ENCODE assay signal across 8 mouse cellular contexts in the genomic region with DNA sequence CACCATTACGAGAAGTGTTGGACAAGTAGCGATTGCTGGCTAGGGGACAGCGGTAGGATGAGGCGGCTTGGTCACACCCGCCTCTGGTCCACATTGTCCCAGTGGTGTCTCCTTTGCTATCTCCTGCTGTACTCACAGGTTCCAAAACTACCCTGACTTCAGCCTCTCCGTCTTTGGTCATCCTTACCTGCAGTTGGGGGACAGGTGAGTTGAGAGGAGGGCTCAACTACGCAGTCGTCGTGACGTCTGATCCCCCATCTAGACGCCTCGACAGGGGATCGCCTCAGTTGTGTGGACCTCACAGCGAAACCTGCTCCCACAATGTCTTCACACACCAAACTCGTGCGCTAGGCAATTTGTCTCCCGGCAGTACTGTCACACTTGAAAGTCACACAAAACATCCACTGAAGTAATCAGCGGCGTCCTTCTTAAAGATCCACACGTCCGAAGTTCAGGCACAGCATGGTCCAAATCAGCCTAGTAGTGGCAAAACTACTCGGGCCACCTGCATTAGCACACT. TPM values are rescaled to one million over a fixed set of nuclear protein-coding genes. Genes with fewer than 3 reads are reported as not detected.
DNase-seq lines count a peak whose midpoint lies in the region; ATAC-seq and TF ChIP-seq lines count a peak whose summit lies in the region.

No protein-coding gene starts in this region.

- H3K27ac ChIP-seq in forebrain, embryonic 11.5 days (ENCODE audit: low read depth, low read length): no peak overlapping the region
- H3K27ac ChIP-seq in intestine, embryonic 16.5 days (ENCODE audit: low read length): no peak overlapping the region
- no peak overlapping the region for H3K27ac ChIP-seq in neural tube, embryonic 13.5 days (replicated peaks)

- TF ChIP-seq CTCF in lung, adult 2 months (IDR thresholded peaks at IDR 0.05; ENCODE audit: insufficient read depth, low read length): no peak

- peaks cover 13% of the 10 kb centered on the region for H3K27me3 ChIP-seq in forebrain, embryonic 11.5 days (ENCODE audit: control insufficient read depth, insufficient read depth, low read length)
- H3K27me3 ChIP-seq in intestine, embryonic 16.5 days (replicated peaks; ENCODE audit: control insufficient read depth, insufficient read depth, low read length): 0 out of 2 replicates have a peak, but pooled peaks cover 2% of the 10 kb centered on the region
- H3K27me3 ChIP-seq in neural tube, embryonic 13.5 days: peaks cover 25% of the 10 kb centered on the region

- WGBS in lung, adult 2 months: 22% methylated on average over 22 of the region's 22 CpGs
- WGBS in forebrain, embryonic 11.5 days: 3% methylated on average over 22 of the region's 22 CpGs
- WGBS in intestine, embryonic 16.5 days: 9% methylated on average over 22 of the region's 22 CpGs
- WGBS in neural tube, embryonic 13.5 days: 3% methylated on average over 22 of the region's 22 CpGs

- H3K4me1 ChIP-seq in lung, adult 2 months (ENCODE audit: control insufficient read depth, insufficient read depth, low read length): peaks cover 3% of the 10 kb centered on the region; the same call in 1 of the 2 replicates
- 0 out of 2 replicates have a peak, but pooled peaks cover 7% of the 10 kb centered on the region for H3K4me1 ChIP-seq in forebrain, embryonic 11.5 days (replicated peaks; ENCODE audit: control insufficient read depth, insufficient read depth, low read length)
- peaks cover 9% of the 10 kb centered on the region for H3K4me1 ChIP-seq in intestine, embryonic 16.5 days (ENCODE audit: control insufficient read depth, insufficient read depth, low read length)
- peaks cover 23% of the 10 kb centered on the region for H3K4me1 ChIP-seq in neural tube, embryonic 13.5 days (replicated peaks)

- H3K9me3 ChIP-seq in forebrain, embryonic 11.5 days (ENCODE audit: control insufficient read depth, low read length): no peaks in the 10 kb centered on the region
- no peaks in the 10 kb centered on the region for H3K9me3 ChIP-seq in intestine, embryonic 16.5 days (ENCODE audit: control insufficient read depth, low read length)
- no peaks in the 10 kb centered on the region for H3K9me3 ChIP-seq in neural tube, embryonic 13.5 days

- no peak overlapping the region for H3K4me3 ChIP-seq in lung, adult 2 months (replicated peaks; ENCODE audit: extremely low read depth, low read depth, low read length)
- peak overlapping the region; percentile 34 for H3K4me3 ChIP-seq in forebrain, embryonic 11.5 days (ENCODE audit: low read depth, low read length)
- peak overlapping the region; percentile 50 for H3K4me3 ChIP-seq in intestine, embryonic 16.5 days (ENCODE audit: low read length)
- H3K4me3 ChIP-seq in neural tube, embryonic 13.5 days: peak overlapping the region; percentile 33

- ATAC-seq in forebrain, embryonic 11.5 days (replicated peaks; ENCODE audit: low FRiP score): no peak
- no peak for ATAC-seq in intestine, embryonic 16.5 days
- no peak; the same call in 1 of the 2 replicates for ATAC-seq in neural tube, embryonic 13.5 days (ENCODE audit: low read depth)

- DNase-seq in lung, adult 2 months: peak; percentile 28
- no peak for DNase-seq in lung, postnatal 25 days (ENCODE audit: low spot score)
- no peak for DNase-seq in forebrain, embryonic 11.5 days (ENCODE audit: low spot score)
- DNase-seq in cerebellum, postnatal 4 days (ENCODE audit: low spot score in 2 of 2): no peak
- no peak for DNase-seq in cerebellum, adult 9-11 months
- DNase-seq in T-cell, adult 2 months (ENCODE audit: low spot score): no peak

- H3K4me2 ChIP-seq in forebrain, embryonic 11.5 days (ENCODE audit: low read depth, low read length, severe bottlenecking): peak overlapping the region; percentile 58
- peak overlapping the region; percentile 80 for H3K4me2 ChIP-seq in intestine, embryonic 16.5 days (ENCODE audit: low read depth, low read length)
- peak overlapping the region; percentile 59 for H3K4me2 ChIP-seq in neural tube, embryonic 13.5 days

- no peak for TF ChIP-seq POLR2A in lung, adult 2 months (IDR thresholded peaks at IDR 0.05; ENCODE audit: borderline replicate concordance, extremely low read depth, low read depth, low read length)

- no peaks in the 10 kb centered on the region for H3K36me3 ChIP-seq in forebrain, embryonic 11.5 days (ENCODE audit: control insufficient read depth, insufficient read depth, low read length)
- H3K36me3 ChIP-seq in intestine, embryonic 16.5 days (ENCODE audit: control insufficient read depth, insufficient read depth, low read length): no peaks in the 10 kb centered on the region
- H3K36me3 ChIP-seq in neural tube, embryonic 13.5 days: no peaks in the 10 kb centered on the region

- peak overlapping the region; percentile 45 for H3K9ac ChIP-seq in forebrain, embryonic 11.5 days (ENCODE audit: low read length)
- H3K9ac ChIP-seq in intestine, embryonic 16.5 days (ENCODE audit: low read depth, low read length): peak overlapping the region; percentile 57; the same call in 1 of the 2 replicates
- H3K9ac ChIP-seq in neural tube, embryonic 13.5 days: no peak overlapping the region

RNA-seq across cellular contexts. Expression of gene Trim7, which starts 1.6 kb away (rescaled TPM):
- polyA plus RNA-seq in lung, adult 2 months (2012; rRNA removed): 7.8 and 11.6 TPM in 2 replicates
- 0.51 and 2.1 TPM in 2 replicates for polyA plus RNA-seq in forebrain, embryonic 11.5 days (2014; fragmentation: Nextera tagmentation; extraction: Ambion mirVana)
- 0.78 and 1.2 TPM in 2 replicates for polyA plus RNA-seq in intestine, embryonic 16.5 days (2015; fragmentation: Nextera tagmentation; extraction: Ambion mirVana)
- polyA plus RNA-seq in neural tube, embryonic 13.5 days (2015; fragmentation: Nextera tagmentation; extraction: Ambion mirVana): 1.2 TPM in 2 replicates

RNA-seq across cellular contexts. Expression of gene Gm12184, which starts 2.1 kb away (rescaled TPM):
- 5.3 TPM in 2 replicates for polyA plus RNA-seq in lung, adult 2 months (2012; rRNA removed)
- polyA plus RNA-seq in forebrain, embryonic 11.5 days (2014; fragmentation: Nextera tagmentation; extraction: Ambion mirVana): 12.3 and 12.7 TPM in 2 replicates
- polyA plus RNA-seq in intestine, embryonic 16.5 days (2015; fragmentation: Nextera tagmentation; extraction: Ambion mirVana): 1.3 and 1.4 TPM in 2 replicates
- 3.2 and 4.3 TPM in 2 replicates for polyA plus RNA-seq in neural tube, embryonic 13.5 days (2015; fragmentation: Nextera tagmentation; extraction: Ambion mirVana)

RNA-seq across cellular contexts. Expression of gene Trim41, which starts 7.2 kb away (rescaled TPM):
- 28.9 and 32.4 TPM in 2 replicates for polyA plus RNA-seq in lung, adult 2 months (2012; rRNA removed)
- 4.5 and 5.6 TPM in 2 replicates for polyA plus RNA-seq in forebrain, embryonic 11.5 days (2014; fragmentation: Nextera tagmentation; extraction: Ambion mirVana)
- polyA plus RNA-seq in intestine, embryonic 16.5 days (2015; fragmentation: Nextera tagmentation; extraction: Ambion mirVana): 4.1 and 5.9 TPM in 2 replicates
- 6.2 and 6.9 TPM in 2 replicates for polyA plus RNA-seq in neural tube, embryonic 13.5 days (2015; fragmentation: Nextera tagmentation; extraction: Ambion mirVana)

RNA-seq across cellular contexts. Expression of gene Rack1, which starts 24.2 kb away (rescaled TPM):
- polyA plus RNA-seq in lung, adult 2 months (2012; rRNA removed): 1,286 and 1,489 TPM in 2 replicates
- 648 and 653 TPM in 2 replicates for polyA plus RNA-seq in forebrain, embryonic 11.5 days (2014; fragmentation: Nextera tagmentation; extraction: Ambion mirVana)
- polyA plus RNA-seq in intestine, embryonic 16.5 days (2015; fragmentation: Nextera tagmentation; extraction: Ambion mirVana): 713 and 755 TPM in 2 replicates
- polyA plus RNA-seq in neural tube, embryonic 13.5 days (2015; fragmentation: Nextera tagmentation; extraction: Ambion mirVana): 411 and 432 TPM in 2 replicates

RNA-seq across cellular contexts. Expression of gene Irgm1, which starts 47.1 kb away (rescaled TPM):
- 7.3 and 11.5 TPM in 2 replicates for polyA plus RNA-seq in lung, adult 2 months (2012; rRNA removed)
- polyA plus RNA-seq in forebrain, embryonic 11.5 days (2014; fragmentation: Nextera tagmentation; extraction: Ambion mirVana): 1.5 TPM in 2 replicates
- 15.6 and 15.8 TPM in 2 replicates for polyA plus RNA-seq in intestine, embryonic 16.5 days (2015; fragmentation: Nextera tagmentation; extraction: Ambion mirVana)
- 3.2 TPM in 2 replicates for polyA plus RNA-seq in neural tube, embryonic 13.5 days (2015; fragmentation: Nextera tagmentation; extraction: Ambion mirVana)
